Comparison of ENCODE assay signal across 20 mouse cellular contexts in the genomic region with DNA sequence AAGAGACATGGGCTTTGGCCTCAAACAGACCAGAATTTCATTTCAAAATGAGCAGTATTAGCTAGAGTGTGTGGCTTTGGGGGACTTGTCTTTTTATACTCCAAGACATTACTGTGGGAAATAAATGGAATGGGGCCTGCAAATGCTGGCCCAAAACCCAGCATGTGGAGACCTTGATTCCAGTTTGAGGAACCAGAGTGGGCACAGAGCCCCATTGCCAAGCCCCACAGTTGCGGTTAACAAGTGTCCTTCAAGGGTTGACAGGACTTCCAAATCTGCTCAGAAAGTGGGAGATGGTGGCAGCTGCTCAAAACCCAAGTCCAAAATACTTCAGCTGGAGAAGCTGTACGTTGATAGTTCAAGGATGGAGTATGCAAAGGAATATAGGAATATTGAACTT. TPM values are rescaled to one million over a fixed set of nuclear protein-coding genes. Genes with fewer than 3 reads are reported as not detected.
"Had no signal": no experiment of that assay in that cellular context is flagged by ENCODE, and none has a peak within 500 bp of the region (broad histone marks: within the 10 kb centered on the region; RNA-seq: fewer than 3 reads in every experiment).

No protein-coding gene starts in this region.

- H3K36me3 ChIP-seq: liver, embryonic 13.5 days had no signal

- H3K27me3 ChIP-seq: liver, embryonic 13.5 days had no signal

- DNase-seq: kidney, adult 9 months; kidney, postnatal 14 days; layer of hippocampus, postnatal 36 days; liver, embryonic 13.5 days; lung, adult 2 months; lung, postnatal 14 days; lung, postnatal 4 days; midbrain, embryonic 14.5 days; right cerebral cortex, adult 18-20 months; right cerebral cortex, postnatal 14 days; right cerebral cortex, postnatal 4 days; thymus, adult 2 months; thymus, postnatal 14 days; thymus, postnatal 4 days had no signal

- H3K9ac ChIP-seq: liver, embryonic 13.5 days had no signal

- H3K4me3 ChIP-seq: layer of hippocampus, adult 2 months; left cerebral cortex, adult 2 months; liver, embryonic 13.5 days had no signal

- H3K9me3 ChIP-seq: liver, embryonic 13.5 days had no signal

- H3K4me1 ChIP-seq: liver, embryonic 13.5 days had no signal

- H3K4me2 ChIP-seq: liver, embryonic 13.5 days; midbrain, embryonic 11.5 days had no signal

- H3K27ac ChIP-seq: layer of hippocampus, adult 2 months; left cerebral cortex, adult 2 months; liver, embryonic 13.5 days; stomach, postnatal 0 days had no signal

RNA-seq across cellular contexts. Expression of gene Gpr45, which starts 36.3 kb away (rescaled TPM):
- total RNA-seq: liver, adult 2 months; megakaryocyte-erythroid progenitor cell, adult 5-6 weeks had no signal
- polyA plus RNA-seq: liver, adult 2 months had no signal
